Mouse (Mus musculus) forebrain, embryonic 16.5 days (tissue): Measurements from ENCODE around the gene Sptbn2. TPM values are rescaled to one million over a fixed set of nuclear protein-coding genes. Genes with fewer than 3 reads are reported as not detected.

ENCODE experiments used
- ATAC-seq: fragments of 200-750 bp; cut with Nextera tagmentation; 2 replicates; pipeline ENCODE4 v1.8.0; 2017; ENCODE audit warnings: mild to moderate bottlenecking, moderate library complexity
- H3K27ac ChIP-seq: fragments of 300-500 bp; sonication (generic); 2 replicates; pipeline ENCODE4 v1.5.1; 2014; ENCODE audit warnings: low read length, control low read depth
- H3K27me3 ChIP-seq: fragments of 300-500 bp; sonication (generic); replicated peaks from 2 replicates; pipeline ENCODE4 v1.6.1; 2014; ENCODE audit warnings: low read length; ENCODE audit not compliant: control insufficient read depth, insufficient read depth
- H3K36me3 ChIP-seq: fragments of 300-500 bp; sonication (generic); 2 replicates; pipeline ENCODE4 v1.6.1; 2014; ENCODE audit not compliant: control insufficient read depth, insufficient read depth
- H3K4me1 ChIP-seq: fragments of 300-500 bp; sonication (generic); replicated peaks from 2 replicates; pipeline ENCODE4 v1.6.1; 2014; ENCODE audit warnings: low read length; ENCODE audit not compliant: control insufficient read depth, insufficient read depth
- H3K4me2 ChIP-seq: fragments of 300-500 bp; sonication (generic); 2 replicates; pipeline ENCODE4 v1.6.1; 2014; ENCODE audit warnings: mild to moderate bottlenecking, low read length, control low read depth
- H3K4me3 ChIP-seq: fragments of 300-500 bp; sonication (generic); replicated peaks from 2 replicates; pipeline ENCODE4 v1.5.1; 2014; ENCODE audit warnings: mild to moderate bottlenecking, low read length, control low read depth
- H3K9ac ChIP-seq: fragments of 300-500 bp; sonication (generic); replicated peaks from 2 replicates; pipeline ENCODE4 v1.6.1; 2014; ENCODE audit warnings: low read depth, low read length, control low read depth
- H3K9me3 ChIP-seq: fragments of 300-500 bp; sonication (generic); 2 replicates; pipeline ENCODE4 v1.6.1; 2016; ENCODE audit warnings: low read length; ENCODE audit not compliant: control insufficient read depth
- WGBS: fragments of 180-500 bp; shearing (Covaris S2); extraction: QIAGEN DNeasy Blood & Tissue Kit; methylation state at CpG from one replicate; pipeline ENCODE4 v1.1.7; 2014; 5-methylcytosine and 5-hydroxymethylcytosine counted together
- polyA plus RNA-seq: library from polyadenylated mRNA; unstranded; fragments of >200 nt; fragmentation: Nextera tagmentation; extraction: Ambion mirVana; gene quantifications from 2 replicates; pipeline ENCODE4 v1.2.1, GENCODE M21; 2015

Gene Sptbn2
- polyA plus RNA-seq, result 37.1 and 40.3 TPM in 2 replicates

DNA sequence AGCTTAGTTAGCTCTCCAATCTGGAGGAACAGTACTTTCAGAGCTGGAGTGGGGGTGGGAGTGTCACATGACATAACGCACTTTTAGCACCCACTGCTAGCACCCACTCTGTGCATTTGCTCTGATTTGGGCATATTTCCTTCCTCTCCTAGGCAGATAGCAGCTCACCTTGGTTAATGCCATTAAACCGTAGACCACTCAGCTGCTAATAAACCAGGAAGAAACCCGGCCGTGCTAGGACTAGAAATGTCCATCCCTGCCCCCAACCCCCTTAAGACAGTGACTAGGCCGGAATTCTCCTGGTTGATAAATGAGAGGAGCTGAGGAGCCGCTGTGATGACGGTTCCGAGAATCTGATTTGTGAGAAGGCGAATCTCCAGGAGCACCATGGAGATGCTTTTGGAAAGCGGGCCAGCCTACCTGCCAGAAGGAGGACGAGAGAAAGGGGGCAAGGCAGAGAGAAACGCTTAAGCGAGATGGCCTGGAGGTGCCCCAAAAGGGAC is at the start of gene Sptbn2:
TSS of gene Sptbn2 (plus strand) at position 70 of the 503 bp plus-strand sequence.
- Histone ChIP-seq H3K4me1 (peaks cover 29% of the 10 kb centered on the region), H3K9me3 (no peaks in the 10 kb centered on the region), H3K4me3 (peak within 1 kb of the TSS; percentile 66), H3K4me2 (peak within 1 kb of the TSS; percentile 80), H3K27me3 (no peaks in the 10 kb centered on the region), H3K36me3 (no peaks in the 10 kb centered on the region), H3K27ac (peak within 1 kb of the TSS; percentile 88), H3K9ac (peak within 1 kb of the TSS; percentile 97)
- 9% methylated on average over 13 of the region's 13 CpGs for WGBS
- peak; percentile 65 for ATAC-seq

GRCm38 (mm10) chr19:4666815-4667214 is 44.2 kb upstream of the Sptbn2 start:
- H3K36me3 ChIP-seq, result no peaks in the 10 kb centered on the region
- no peak for ATAC-seq
- no peak overlapping the region for H3K4me2 ChIP-seq
- no peak overlapping the region for H3K27ac ChIP-seq
- no peak overlapping the region for H3K9ac ChIP-seq
- no peaks in the 10 kb centered on the region for H3K4me1 ChIP-seq
- no peaks in the 10 kb centered on the region for H3K9me3 ChIP-seq
- no peaks in the 10 kb centered on the region for H3K27me3 ChIP-seq
- no peak overlapping the region for H3K4me3 ChIP-seq

- Histone ChIP-seq H3K27ac (no peak overlapping the region), H3K9ac (no peak overlapping the region), H3K4me2 (no peak overlapping the region), H3K4me3 (no peak overlapping the region), H3K36me3 (no peaks in the 10 kb centered on the region), H3K4me1 (no peaks in the 10 kb centered on the region), H3K27me3 (no peaks in the 10 kb centered on the region), H3K9me3 (no peaks in the 10 kb centered on the region)
- 90% methylated on average over 4 of the region's 4 CpGs for WGBS
- ATAC-seq, result no peak
These were observed 40.2 kb upstream of the Sptbn2 start for GRCm38 (mm10) chr19:4670776-4671175.

DNA sequence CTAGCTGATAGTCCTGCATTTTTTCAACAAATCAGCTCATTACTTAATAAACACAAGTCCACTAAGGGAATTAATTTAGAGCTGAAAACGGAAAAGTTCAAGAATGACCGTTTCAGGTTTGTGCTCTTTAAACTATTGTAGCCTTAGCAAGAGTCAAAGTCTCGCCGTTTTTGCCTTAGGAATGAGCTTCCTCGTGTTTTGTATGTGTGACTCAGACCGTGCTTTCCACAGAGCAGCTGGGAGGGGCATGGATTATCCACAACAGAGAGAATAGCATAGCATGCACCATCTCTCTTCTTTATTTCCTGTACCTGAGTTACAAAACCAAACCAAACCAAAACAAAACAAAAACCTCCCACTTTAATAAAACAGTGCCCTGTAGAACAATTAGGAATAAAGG is 38.6 kb upstream of the Sptbn2 start:
- no peak overlapping the region for H3K9ac ChIP-seq

GRCm38 (mm10) chr19:4694346-4694745 is 16.6 kb upstream of the Sptbn2 start:
- Histone ChIP-seq H3K9me3 (no peaks in the 10 kb centered on the region), H3K4me3 (no peak overlapping the region), H3K27ac (no peak overlapping the region), H3K4me1 (peaks cover 9% of the 10 kb centered on the region), H3K4me2 (no peak overlapping the region), H3K36me3 (no peaks in the 10 kb centered on the region), H3K9ac (no peak overlapping the region), H3K27me3 (no peaks in the 10 kb centered on the region)
- WGBS, result 63% methylated on average over 3 of the region's 3 CpGs
- no peak for ATAC-seq

More for the DNA sequence above, 38.6 kb upstream of the Sptbn2 start:
- Histone ChIP-seq H3K36me3 (no peaks in the 10 kb centered on the region), H3K4me1 (no peaks in the 10 kb centered on the region), H3K9me3 (no peaks in the 10 kb centered on the region), H3K4me3 (no peak overlapping the region), H3K4me2 (no peak overlapping the region), H3K27me3 (no peaks in the 10 kb centered on the region), H3K27ac (no peak overlapping the region)
- no peak for ATAC-seq
- WGBS, result 42% methylated on average over 6 of the region's 6 CpGs

- WGBS, result 83% methylated on average over 3 of the region's 3 CpGs
- no peak for ATAC-seq
- Histone ChIP-seq H3K4me1 (peaks cover 9% of the 10 kb centered on the region), H3K9ac (no peak overlapping the region), H3K27ac (no peak overlapping the region), H3K4me3 (no peak overlapping the region), H3K9me3 (no peaks in the 10 kb centered on the region), H3K4me2 (no peak overlapping the region), H3K27me3 (no peaks in the 10 kb centered on the region), H3K36me3 (no peaks in the 10 kb centered on the region)
These were observed 13.8 kb upstream of the Sptbn2 start for GRCm38 (mm10) chr19:4697121-4697520.

DNA sequence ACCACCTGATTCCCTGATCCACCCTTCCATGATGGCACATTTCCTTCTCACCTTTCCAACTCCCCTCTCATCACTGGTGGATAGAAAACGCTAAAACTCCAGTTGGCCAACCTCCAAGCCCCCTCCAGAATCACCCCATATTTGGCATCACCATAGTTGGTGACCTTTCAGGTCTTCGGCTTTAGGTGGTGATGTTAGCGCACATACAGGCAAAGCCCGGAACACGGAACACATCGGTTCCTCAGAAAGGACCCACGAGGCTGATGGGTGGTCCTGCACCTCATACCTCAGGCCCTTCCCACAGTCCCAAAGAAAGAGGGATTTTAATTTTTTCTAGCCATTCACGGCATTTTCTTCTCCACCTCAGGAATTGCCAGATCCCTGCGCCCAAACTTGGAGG is 13.2 kb upstream of the Sptbn2 start:
- no peaks in the 10 kb centered on the region for H3K36me3 ChIP-seq
- H3K9me3 ChIP-seq, result no peaks in the 10 kb centered on the region
- 71% methylated on average over 9 of the region's 9 CpGs for WGBS
- H3K9ac ChIP-seq, result peak overlapping the region; percentile 89
- 0 out of 2 replicates have a peak, but pooled peaks have one; percentile 24 for ATAC-seq
- peak overlapping the region; percentile 58 for H3K4me2 ChIP-seq
- H3K4me1 ChIP-seq, result peaks cover 9% of the 10 kb centered on the region
- no peaks in the 10 kb centered on the region for H3K27me3 ChIP-seq
- peak overlapping the region; percentile 76 for H3K4me3 ChIP-seq
- peak overlapping the region; percentile 96 for H3K27ac ChIP-seq

DNA sequence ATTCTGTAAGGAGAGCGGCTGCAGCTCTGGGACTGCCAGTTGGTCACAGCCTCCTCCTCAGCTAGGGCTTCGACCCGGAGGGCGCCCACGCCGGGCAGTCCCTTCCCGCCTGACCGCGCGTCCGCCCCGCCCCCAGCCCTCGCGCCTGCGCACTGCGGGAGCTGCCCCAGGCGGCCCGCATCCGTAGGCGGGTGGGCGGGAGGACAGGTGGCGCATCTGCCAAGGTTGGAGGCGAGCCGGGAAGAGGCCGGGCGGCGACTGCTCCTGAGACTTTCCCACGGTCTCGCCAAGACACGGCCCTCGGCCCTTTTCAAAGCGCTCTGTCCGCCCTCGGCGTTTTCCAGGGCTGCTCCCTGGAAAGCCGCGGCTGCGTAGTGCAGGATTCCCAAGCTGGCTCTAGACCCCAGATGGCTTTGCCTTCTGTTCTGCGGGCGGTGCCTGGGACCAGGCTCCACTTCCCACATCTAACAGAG is 12.7 kb upstream of the Sptbn2 start, which contains the start of gene Gm960:
TSS of gene Gm960 (minus strand) at position 464 of the 473 bp plus-strand sequence.
- ATAC-seq, result peak; percentile 95
- H3K27ac ChIP-seq, result peak within 1 kb of the TSS; percentile 96
- H3K27me3 ChIP-seq, result no peaks in the 10 kb centered on the region
- peak within 1 kb of the TSS; percentile 76 for H3K4me3 ChIP-seq
- no peaks in the 10 kb centered on the region for H3K9me3 ChIP-seq
- peak within 1 kb of the TSS; percentile 58 for H3K4me2 ChIP-seq
- H3K36me3 ChIP-seq, result no peaks in the 10 kb centered on the region
- H3K4me1 ChIP-seq, result peaks cover 9% of the 10 kb centered on the region
- peak within 1 kb of the TSS; percentile 89 for H3K9ac ChIP-seq
- WGBS, result under 1% methylated on average over 40 of the region's 40 CpGs

- no peaks in the 10 kb centered on the region for H3K9me3 ChIP-seq
- H3K36me3 ChIP-seq, result no peaks in the 10 kb centered on the region
- peak overlapping the region; percentile 89 for H3K9ac ChIP-seq
- 27% methylated on average over 8 of the region's 8 CpGs for WGBS
- peak overlapping the region; percentile 58 for H3K4me2 ChIP-seq
- no peaks in the 10 kb centered on the region for H3K27me3 ChIP-seq
- peak; percentile 30 for ATAC-seq
- peaks cover 9% of the 10 kb centered on the region for H3K4me1 ChIP-seq
- H3K27ac ChIP-seq, result peak overlapping the region; percentile 96
- peak overlapping the region; percentile 76 for H3K4me3 ChIP-seq
These were observed 12.1 kb upstream of the Sptbn2 start for GRCm38 (mm10) chr19:4698856-4699255.

GRCm38 (mm10) chr19:4699821-4700220 is 11.1 kb upstream of the Sptbn2 start:
- H3K27me3 ChIP-seq, result no peaks in the 10 kb centered on the region
- no peak overlapping the region for H3K27ac ChIP-seq
- H3K4me3 ChIP-seq, result no peak overlapping the region
- H3K36me3 ChIP-seq, result no peaks in the 10 kb centered on the region
- 82% methylated on average over 5 of the region's 5 CpGs for WGBS
- H3K9me3 ChIP-seq, result no peaks in the 10 kb centered on the region
- H3K4me1 ChIP-seq, result peaks cover 9% of the 10 kb centered on the region
- no peak overlapping the region for H3K9ac ChIP-seq
- ATAC-seq, result no peak
- no peak overlapping the region for H3K4me2 ChIP-seq
